Mouse (Mus musculus): ENCODE data around the gene Mylk4. TPM values are rescaled to one million over a fixed set of nuclear protein-coding genes. Genes with fewer than 3 reads are reported as not detected.
A peak's percentile ranks its signal among the peaks of the same experiment; 100 is the strongest.

Gene Mylk4
- polyA plus RNA-seq (2015; fragmentation: Nextera tagmentation; extraction: Ambion mirVana), result not detected in 2 replicates

GRCm38 (mm10) chr13:32783816-32784215 is at the start of gene Mylk4:
Mylk4 (minus strand) TSS chr13:32783954.
- Histone ChIP-seq H3K4me3 (ENCODE audit: low read depth, low read length) (no peak within 1 kb of the TSS), H3K9me3 (ENCODE audit: control insufficient read depth) (no peaks in the 10 kb centered on the region), H3K9ac (ENCODE audit: low read depth, low read length) (no peak within 1 kb of the TSS), H3K4me1 (replicated peaks; ENCODE audit: control insufficient read depth, insufficient read depth, low read length) (no peaks in the 10 kb centered on the region), H3K36me3 (ENCODE audit: control insufficient read depth, insufficient read depth) (no peaks in the 10 kb centered on the region), H3K4me2 (replicated peaks; ENCODE audit: low read depth) (no peak within 1 kb of the TSS), H3K27me3 (replicated peaks; ENCODE audit: control insufficient read depth, insufficient read depth, low read length) (no peaks in the 10 kb centered on the region), H3K27ac (ENCODE audit: low read depth, low read length) (no peak within 1 kb of the TSS)
- no peak for ATAC-seq
- TF ChIP-seq CTCF (IDR thresholded peaks at IDR 0.05; ENCODE audit: low read depth), result no peak
- 80% methylated on average over 8 of the region's 8 CpGs for WGBS

- H3K27me3 ChIP-seq (replicated peaks; ENCODE audit: control insufficient read depth, insufficient read depth, low read length), result no peaks in the 10 kb centered on the region
- no peak overlapping the region for H3K4me2 ChIP-seq (replicated peaks; ENCODE audit: low read depth)
- TF ChIP-seq CTCF (IDR thresholded peaks at IDR 0.05; ENCODE audit: low read depth), result no peak
- H3K4me3 ChIP-seq (ENCODE audit: low read depth, low read length), result no peak overlapping the region
- no peaks in the 10 kb centered on the region; the same call in 1 of the 2 replicates for H3K4me1 ChIP-seq (replicated peaks; ENCODE audit: control insufficient read depth, insufficient read depth, low read length)
- no peak overlapping the region for H3K9ac ChIP-seq (ENCODE audit: low read depth, low read length)
- ATAC-seq, result no peak
- no peak overlapping the region for H3K27ac ChIP-seq (ENCODE audit: low read depth, low read length)
- H3K9me3 ChIP-seq (ENCODE audit: control insufficient read depth), result no peaks in the 10 kb centered on the region
- 78% methylated on average over 6 of the region's 6 CpGs for WGBS
- no peaks in the 10 kb centered on the region for H3K36me3 ChIP-seq (ENCODE audit: control insufficient read depth, insufficient read depth)
Measured at GRCm38 (mm10) chr13:32833237-32833636, 49.5 kb upstream of the Mylk4 start.

DNA sequence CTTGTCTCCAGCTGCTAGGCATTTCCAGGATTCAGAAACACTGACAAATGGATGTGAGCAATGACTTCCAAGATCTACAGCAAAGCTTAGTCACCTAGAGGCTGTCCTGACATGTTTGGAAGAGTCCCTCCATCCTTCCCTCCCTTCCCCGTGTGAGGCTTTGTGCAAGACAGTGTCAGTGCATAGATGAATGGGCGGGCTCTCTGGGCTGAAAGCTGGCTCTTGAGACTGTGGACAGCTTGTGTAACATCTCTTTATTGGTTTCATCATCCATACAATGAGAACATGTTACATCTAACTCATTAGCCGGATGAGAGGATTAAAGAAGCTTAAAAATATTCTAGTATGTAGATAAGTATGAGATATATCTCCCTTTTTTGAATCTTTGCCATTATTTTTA is 49.0 kb upstream of the Mylk4 start:
- Histone ChIP-seq H3K4me1 (replicated peaks; ENCODE audit: control insufficient read depth, insufficient read depth, low read length) (no peaks in the 10 kb centered on the region; the same call in 1 of the 2 replicates), H3K9ac (ENCODE audit: low read depth, low read length) (no peak overlapping the region), H3K4me2 (replicated peaks; ENCODE audit: low read depth) (no peak overlapping the region), H3K36me3 (ENCODE audit: control insufficient read depth, insufficient read depth) (no peaks in the 10 kb centered on the region), H3K27me3 (replicated peaks; ENCODE audit: control insufficient read depth, insufficient read depth, low read length) (no peaks in the 10 kb centered on the region), H3K4me3 (ENCODE audit: low read depth, low read length) (no peak overlapping the region), H3K27ac (ENCODE audit: low read depth, low read length) (peak overlapping the region; percentile 7; the same call in 1 of the 2 replicates), H3K9me3 (ENCODE audit: control insufficient read depth) (no peaks in the 10 kb centered on the region)
- no peak for TF ChIP-seq CTCF (IDR thresholded peaks at IDR 0.05; ENCODE audit: low read depth)
- no peak for ATAC-seq
- 75% methylated on average over 3 of the region's 3 CpGs for WGBS

DNA sequence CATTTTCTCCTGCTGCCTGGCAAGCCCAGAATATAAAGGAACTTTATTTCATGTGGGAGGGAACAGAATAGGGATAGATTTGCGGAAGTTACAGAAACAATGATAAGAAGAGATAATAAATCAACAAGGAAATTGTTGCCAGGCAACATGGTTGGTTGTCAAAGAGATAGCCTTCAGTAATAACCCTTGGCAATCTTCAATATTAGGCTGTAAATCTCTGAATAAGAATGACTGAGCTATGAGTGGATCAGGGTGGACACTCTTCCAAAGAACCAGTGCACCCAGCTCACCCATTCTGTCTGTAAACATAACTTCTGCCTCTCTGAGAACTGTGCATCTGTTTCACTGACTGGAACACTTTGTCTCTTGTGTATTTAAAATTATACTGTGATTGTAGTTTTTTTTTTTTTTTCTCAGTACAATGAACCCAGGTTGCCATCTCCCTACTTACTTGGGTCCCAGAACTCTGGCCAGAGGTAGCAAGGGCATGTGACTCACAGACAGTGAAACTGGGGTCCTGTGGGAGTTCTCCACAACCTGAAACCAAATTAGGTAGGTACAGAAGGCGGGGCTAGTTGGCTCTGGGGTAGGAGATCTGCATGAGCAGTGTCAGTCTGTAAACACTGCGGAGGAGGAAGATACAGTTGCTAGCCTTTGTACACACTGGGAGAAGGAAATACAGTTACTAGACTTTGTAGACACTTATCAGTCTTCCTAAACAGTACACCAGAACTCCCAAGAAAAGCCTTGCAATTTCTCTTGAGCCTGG is 47.9 kb upstream of the Mylk4 start:
- Histone ChIP-seq H3K9me3 (ENCODE audit: control insufficient read depth) (no peaks in the 10 kb centered on the region), H3K27me3 (replicated peaks; ENCODE audit: control insufficient read depth, insufficient read depth, low read length) (no peaks in the 10 kb centered on the region), H3K4me1 (replicated peaks; ENCODE audit: control insufficient read depth, insufficient read depth, low read length) (no peaks in the 10 kb centered on the region; the same call in 1 of the 2 replicates), H3K27ac (ENCODE audit: low read depth, low read length) (peak overlapping the region; percentile 51), H3K9ac (ENCODE audit: low read depth, low read length) (no peak overlapping the region), H3K4me2 (replicated peaks; ENCODE audit: low read depth) (peak overlapping the region; percentile 30; the same call in 1 of the 2 replicates), H3K36me3 (ENCODE audit: control insufficient read depth, insufficient read depth) (no peaks in the 10 kb centered on the region), H3K4me3 (ENCODE audit: low read depth, low read length) (no peak overlapping the region)
- no peak for TF ChIP-seq CTCF (IDR thresholded peaks at IDR 0.05; ENCODE audit: low read depth)
- peak; percentile 72 for ATAC-seq
- WGBS, result 40% methylated on average over 3 of the region's 3 CpGs

GRCm38 (mm10) chr13:32828886-32829285 is 45.1 kb upstream of the Mylk4 start:
- no peak overlapping the region for H3K4me3 ChIP-seq (ENCODE audit: low read depth, low read length)
- no peak for ATAC-seq
- no peaks in the 10 kb centered on the region for H3K36me3 ChIP-seq (ENCODE audit: control insufficient read depth, insufficient read depth)
- 60% methylated on average over 4 of the region's 4 CpGs for WGBS
- no peak overlapping the region for H3K9ac ChIP-seq (ENCODE audit: low read depth, low read length)
- H3K9me3 ChIP-seq (ENCODE audit: control insufficient read depth), result no peaks in the 10 kb centered on the region
- no peaks in the 10 kb centered on the region; the same call in 1 of the 2 replicates for H3K4me1 ChIP-seq (replicated peaks; ENCODE audit: control insufficient read depth, insufficient read depth, low read length)
- TF ChIP-seq CTCF (IDR thresholded peaks at IDR 0.05; ENCODE audit: low read depth), result no peak
- H3K27me3 ChIP-seq (replicated peaks; ENCODE audit: control insufficient read depth, insufficient read depth, low read length), result no peaks in the 10 kb centered on the region
- H3K27ac ChIP-seq (ENCODE audit: low read depth, low read length), result no peak overlapping the region
- no peak overlapping the region for H3K4me2 ChIP-seq (replicated peaks; ENCODE audit: low read depth)

- H3K4me2 ChIP-seq (replicated peaks; ENCODE audit: low read depth), result no peak overlapping the region
- peak; percentile 37 for ATAC-seq
- no peaks in the 10 kb centered on the region for H3K9me3 ChIP-seq (ENCODE audit: control insufficient read depth)
- H3K4me3 ChIP-seq (ENCODE audit: low read depth, low read length), result no peak overlapping the region
- no peaks in the 10 kb centered on the region; the same call in 1 of the 2 replicates for H3K4me1 ChIP-seq (replicated peaks; ENCODE audit: control insufficient read depth, insufficient read depth, low read length)
- no peaks in the 10 kb centered on the region for H3K36me3 ChIP-seq (ENCODE audit: control insufficient read depth, insufficient read depth)
- no peak overlapping the region for H3K9ac ChIP-seq (ENCODE audit: low read depth, low read length)
- no peak overlapping the region for H3K27ac ChIP-seq (ENCODE audit: low read depth, low read length)
- no peaks in the 10 kb centered on the region for H3K27me3 ChIP-seq (replicated peaks; ENCODE audit: control insufficient read depth, insufficient read depth, low read length)
- WGBS, result 39% methylated on average over 4 of the region's 4 CpGs
- TF ChIP-seq CTCF (IDR thresholded peaks at IDR 0.05; ENCODE audit: low read depth), result peak; percentile 90
Measured at GRCm38 (mm10) chr13:32827951-32828350, 44.2 kb upstream of the Mylk4 start.
